ENCODE assay signal across 17 mouse cellular contexts in the genomic region with DNA sequence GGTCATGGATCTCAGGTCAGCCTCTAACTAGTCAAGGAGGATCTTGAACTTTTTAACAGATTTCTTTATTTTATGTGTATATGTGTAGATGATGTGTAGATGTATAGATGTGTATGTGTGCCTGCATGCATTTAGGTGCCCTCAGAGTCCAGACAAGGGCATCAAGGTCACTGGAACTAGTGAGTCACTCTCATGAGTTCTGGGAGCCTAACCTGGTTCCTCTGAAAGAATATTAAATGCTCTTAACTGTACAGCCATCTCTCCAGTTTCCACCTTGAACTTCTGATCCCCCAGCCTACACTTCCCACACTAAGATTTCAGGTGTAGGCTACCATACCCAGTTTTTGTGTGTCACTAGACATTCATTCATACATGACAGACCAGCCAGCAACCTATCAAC.
"Had no signal": no experiment of that assay in that cellular context is flagged by ENCODE, and none has a peak within 500 bp of the region (broad histone marks: within the 10 kb centered on the region; RNA-seq: fewer than 3 reads in every experiment).

No protein-coding gene starts in this region.

- H3K4me3 ChIP-seq: neural tube, embryonic 12.5 days; neural tube, embryonic 13.5 days; neural tube, embryonic 15.5 days; stomach, embryonic 15.5 days had no signal

- H3K9ac ChIP-seq: neural tube, embryonic 12.5 days; neural tube, embryonic 13.5 days; neural tube, embryonic 15.5 days; stomach, embryonic 15.5 days had no signal

- H3K4me1 ChIP-seq: neural tube, embryonic 12.5 days; neural tube, embryonic 13.5 days; neural tube, embryonic 15.5 days; stomach, embryonic 15.5 days had no signal

- H3K27me3 ChIP-seq: neural tube, embryonic 12.5 days; neural tube, embryonic 13.5 days; neural tube, embryonic 15.5 days; stomach, embryonic 15.5 days had no signal

- H3K27ac ChIP-seq: neural tube, embryonic 12.5 days; neural tube, embryonic 13.5 days; neural tube, embryonic 15.5 days; stomach, embryonic 15.5 days; stomach, postnatal 0 days had no signal

- DNase-seq: retina, postnatal 1 day; right cerebral cortex, adult 18-20 months; right cerebral cortex, postnatal 14 days; right cerebral cortex, postnatal 25 days; right cerebral cortex, postnatal 4 days; spleen, adult 18-20 months; thymus, adult 18-20 months; thymus, adult 2 months; thymus, postnatal 14 days; thymus, postnatal 25 days; thymus, postnatal 36 days; thymus, postnatal 4 days had no signal

- H3K36me3 ChIP-seq: neural tube, embryonic 12.5 days; neural tube, embryonic 13.5 days; neural tube, embryonic 15.5 days; stomach, embryonic 15.5 days had no signal
